23 mouse cellular contexts compared by ENCODE assay signal in genomic region chr16:77009173-77009572, GRCm38 (mm10). TPM values are rescaled to one million over a fixed set of nuclear protein-coding genes. Genes with fewer than 3 reads are reported as not detected.
A peak's percentile ranks its signal among the peaks of the same experiment; 100 is the strongest.
DNase-seq lines count a peak whose midpoint lies in the region; ATAC-seq lines count a peak whose summit lies in the region.
"Had no signal": no experiment of that assay in that cellular context is flagged by ENCODE, and none has a peak within 500 bp of the region (broad histone marks: within the 10 kb centered on the region; RNA-seq: fewer than 3 reads in every experiment).

No protein-coding gene starts in this region.

- intact Hi-C loops in heart, postnatal 36 days (cut with DNase I), result no loop called here

- H3K9me3 ChIP-seq in megakaryocyte, embryonic 14.5 days, result no peaks in the 10 kb centered on the region
- H3K9me3 ChIP-seq in kidney, embryonic 14.5 days (ENCODE audit: control insufficient read depth, low read length), result no peaks in the 10 kb centered on the region
- no peaks in the 10 kb centered on the region for H3K9me3 ChIP-seq in hindbrain, embryonic 10.5 days
- H3K9me3 ChIP-seq: forebrain, embryonic 10.5 days; heart, embryonic 15.5 days; limb, embryonic 10.5 days; midbrain, embryonic 10.5 days; neural tube, embryonic 13.5 days had no signal

- H3K4me2 ChIP-seq in kidney, embryonic 14.5 days (replicated peaks; ENCODE audit: low read depth, low read length), result no peak overlapping the region
- H3K4me2 ChIP-seq: heart, embryonic 15.5 days; neural tube, embryonic 13.5 days had no signal

- no peaks in the 10 kb centered on the region for H3K27me3 ChIP-seq in megakaryocyte, embryonic 14.5 days (replicated peaks)
- no peaks in the 10 kb centered on the region for H3K27me3 ChIP-seq in kidney, embryonic 14.5 days (ENCODE audit: control insufficient read depth, insufficient read depth, low read length)
- H3K27me3 ChIP-seq in hindbrain, embryonic 10.5 days (ENCODE audit: insufficient read depth, poor library complexity, severe bottlenecking), result no peaks in the 10 kb centered on the region
- H3K27me3 ChIP-seq: heart, embryonic 15.5 days; neural tube, embryonic 13.5 days had no signal

- H3K4me1 ChIP-seq in megakaryocyte, embryonic 14.5 days, result peaks cover 14% of the 10 kb centered on the region
- H3K4me1 ChIP-seq in kidney, embryonic 14.5 days (ENCODE audit: control insufficient read depth, insufficient read depth, low read length), result no peaks in the 10 kb centered on the region
- peaks cover 8% of the 10 kb centered on the region; the same call in 1 of the 2 replicates for H3K4me1 ChIP-seq in hindbrain, embryonic 10.5 days (replicated peaks)
- H3K4me1 ChIP-seq: heart, embryonic 15.5 days; midbrain, embryonic 10.5 days; neural tube, embryonic 13.5 days had no signal

- 71% methylated on average over 5 of the region's 5 CpGs for WGBS in kidney, embryonic 14.5 days
- 82% methylated on average over 5 of the region's 5 CpGs for WGBS in hindbrain, embryonic 10.5 days

- peak; percentile 5 for ATAC-seq in activated CD4-positive, CD25-positive, alpha-beta regulatory T cell, adult 4 months
- no peak for ATAC-seq in kidney, embryonic 14.5 days (ENCODE audit: low FRiP score, low TSS enrichment)
- ATAC-seq: forebrain, postnatal 0 days had no signal

- H3K4me3 ChIP-seq in megakaryocyte, embryonic 14.5 days (replicated peaks), result peak overlapping the region; percentile 40
- H3K4me3 ChIP-seq in kidney, embryonic 14.5 days (ENCODE audit: low read length), result no peak overlapping the region
- H3K4me3 ChIP-seq in hindbrain, embryonic 10.5 days, result no peak overlapping the region
- H3K4me3 ChIP-seq: forebrain, embryonic 10.5 days; heart, embryonic 15.5 days; limb, embryonic 10.5 days; midbrain, embryonic 10.5 days; neural tube, embryonic 13.5 days had no signal

- H3K9ac ChIP-seq in kidney, embryonic 14.5 days (ENCODE audit: low read depth, low read length), result no peak overlapping the region
- H3K9ac ChIP-seq: forebrain, postnatal 0 days; heart, embryonic 15.5 days; neural tube, embryonic 13.5 days had no signal

- H3K27ac ChIP-seq in kidney, embryonic 14.5 days (ENCODE audit: low read depth, low read length), result no peak overlapping the region
- H3K27ac ChIP-seq in hindbrain, embryonic 10.5 days, result no peak overlapping the region
- H3K27ac ChIP-seq: forebrain, embryonic 10.5 days; heart, embryonic 15.5 days; limb, embryonic 10.5 days; midbrain, embryonic 10.5 days; neural tube, embryonic 13.5 days had no signal

- DNase-seq in heart, adult 11 months, result peak; percentile 73
- DNase-seq in heart, postnatal 36 days, result no peak
- peak; percentile 39 for DNase-seq in thymus, postnatal 14 days
- DNase-seq in hindbrain, embryonic 10.5 days (ENCODE audit: low spot score), result no peak
- no peak for DNase-seq in kidney, postnatal 36 days
- DNase-seq: adrenal gland, postnatal 10 days; cerebellum, postnatal 25 days; forebrain, postnatal 0 days; gastrocnemius, postnatal 10 days; kidney, adult 2 months; kidney, postnatal 14 days; layer of hippocampus, adult 9-11 months; lung, adult 18-20 months; lung, postnatal 14 days; right cerebral cortex, adult 18-20 months had no signal

- H3K36me3 ChIP-seq in megakaryocyte, embryonic 14.5 days (replicated peaks; ENCODE audit: low read length), result no peaks in the 10 kb centered on the region
- H3K36me3 ChIP-seq in kidney, embryonic 14.5 days (ENCODE audit: control insufficient read depth, insufficient read depth, low read length), result no peaks in the 10 kb centered on the region
- no peaks in the 10 kb centered on the region for H3K36me3 ChIP-seq in hindbrain, embryonic 10.5 days
- H3K36me3 ChIP-seq: forebrain, embryonic 10.5 days; heart, embryonic 15.5 days; limb, embryonic 10.5 days; midbrain, embryonic 10.5 days; neural tube, embryonic 13.5 days had no signal

RNA-seq across cellular contexts. Expression of gene Usp25, which starts 4.3 kb away (rescaled TPM):
- total RNA-seq in heart, postnatal 36 days (2021), result 10 to 100 TPM; 68.3 to 81.6 TPM
- polyA plus RNA-seq in activated CD4-positive, CD25-positive, alpha-beta regulatory T cell, adult 4 months (2017; shearing (Covaris generic)), result 10 to 100 TPM; 21.5 to 26.7 TPM
- polyA plus RNA-seq in megakaryocyte, embryonic 14.5 days (2012; ENCODE audit: insufficient read depth, low replicate concordance), result 2.1 and 9.6 TPM in 2 replicates
- 17.2 and 31.5 TPM in 2 replicates for polyA plus RNA-seq in kidney, embryonic 14.5 days (2014; fragmentation: Nextera tagmentation; extraction: Ambion mirVana)
- 15.1 and 20.8 TPM in 2 replicates for polyA plus RNA-seq in hindbrain, embryonic 10.5 days (2016; fragmentation: Nextera tagmentation; extraction: Ambion mirVana)

Comparison
In these comparisons a context has a peak if more than half of its experiments do, and no peak if none do; other contexts are left out.
1. DNase-seq: peak in heart, adult 11 months (single experiment) and thymus, postnatal 14 days (single experiment); none in heart, postnatal 36 days (0 of 2), hindbrain, embryonic 10.5 days (single experiment) and kidney, postnatal 36 days (0 of 2).